Mouse (Mus musculus) frontal cortex, adult (tissue): Measurements from ENCODE around the gene Hcst.

Experiments
- ATAC-seq: cut with Nextera tagmentation; 2 replicates; pipeline ENCODE4 v1.9.2; 2017; ENCODE audit warnings: mild to moderate bottlenecking, moderate library complexity, mixed read lengths; ENCODE audit not compliant: low TSS enrichment

The Hcst gene

DNA sequence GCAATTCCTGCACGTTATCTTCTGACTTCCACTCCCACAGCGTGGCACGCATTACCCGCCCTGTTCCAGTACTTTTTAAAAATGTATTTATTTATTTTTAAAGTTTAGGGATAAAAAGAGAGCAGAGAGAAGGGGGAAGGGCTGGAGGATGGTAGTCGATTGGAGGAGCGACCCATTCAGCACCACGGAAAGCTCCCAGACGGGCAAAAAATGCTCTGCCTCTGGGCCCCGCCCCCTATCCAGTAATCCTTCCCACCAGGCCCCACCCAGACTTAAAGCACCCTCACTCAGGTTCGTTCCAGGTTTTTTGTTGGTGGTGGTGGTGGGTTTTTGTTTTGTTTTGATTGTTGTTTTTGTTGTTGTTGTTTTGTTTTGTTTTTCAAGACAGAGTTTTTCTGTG is 14.6 kb upstream of the Hcst start:
- ATAC-seq: no peak

DNA sequence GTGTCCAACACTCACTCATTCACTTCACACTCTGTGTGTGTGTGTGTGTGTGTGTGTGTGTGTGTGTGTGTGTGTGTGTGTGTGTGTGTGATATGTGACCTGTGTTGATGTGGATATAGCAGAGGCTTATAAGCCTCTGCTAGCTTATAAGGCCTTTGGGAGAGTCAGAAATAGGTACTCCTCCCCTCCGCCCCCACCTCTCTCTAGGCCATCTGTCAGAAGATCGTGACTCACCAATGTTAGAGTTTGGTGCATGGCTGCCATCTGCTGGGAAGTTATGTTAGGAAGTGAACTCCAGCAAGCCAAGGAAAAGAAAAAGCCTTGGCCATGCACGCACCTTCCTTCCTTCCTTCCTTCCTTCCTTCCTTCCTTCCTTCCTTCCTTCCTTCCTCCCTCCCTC is 12.1 kb upstream of the Hcst start:
- peak; percentile 87 for ATAC-seq

DNA sequence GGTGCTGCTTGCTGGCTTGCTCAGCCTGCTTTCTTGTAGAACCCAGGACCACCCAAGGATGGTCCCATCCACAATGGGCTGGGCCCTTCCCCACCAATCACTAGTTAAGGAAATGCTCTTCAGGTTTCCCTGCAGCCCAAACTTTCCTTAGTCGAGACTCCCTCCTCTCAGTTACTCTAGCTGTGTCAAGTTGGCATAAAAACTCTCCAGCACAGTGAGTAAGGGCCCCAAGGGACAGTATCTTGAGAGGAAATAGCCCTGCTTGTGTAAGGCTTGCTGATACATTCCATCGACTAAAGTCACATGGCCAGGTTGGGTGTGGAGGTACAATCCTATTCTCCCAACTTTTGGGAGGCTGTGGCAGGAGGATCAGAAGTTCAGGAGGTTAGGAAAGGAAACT is 10.5 kb upstream of the Hcst start:
- ATAC-seq: no peak

DNA sequence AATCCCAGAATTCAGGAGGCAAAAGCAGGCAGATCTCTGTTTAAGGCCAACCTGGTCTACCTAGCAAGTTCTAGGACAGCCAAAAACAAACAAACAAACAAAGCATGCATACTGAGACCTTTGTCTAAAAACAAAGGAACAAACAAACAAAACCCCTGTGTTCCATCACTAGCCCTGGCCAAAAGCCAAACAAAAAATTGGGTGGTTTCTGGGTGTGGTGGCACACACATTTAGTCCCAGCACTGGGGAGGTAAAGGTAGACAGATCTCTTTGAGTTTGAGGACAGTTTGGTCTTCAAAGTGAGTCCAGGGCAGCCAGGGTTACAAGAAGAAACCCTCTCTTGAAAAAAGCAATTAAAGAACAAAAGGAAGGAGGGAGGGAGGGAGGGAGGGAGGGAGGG is 9.7 kb upstream of the Hcst start:
- ATAC-seq: no peak

GRCm38 (mm10) chr7:30423071-30423641 is 3.5 kb upstream of the Hcst start:
- peak; percentile 62 for ATAC-seq

DNA sequence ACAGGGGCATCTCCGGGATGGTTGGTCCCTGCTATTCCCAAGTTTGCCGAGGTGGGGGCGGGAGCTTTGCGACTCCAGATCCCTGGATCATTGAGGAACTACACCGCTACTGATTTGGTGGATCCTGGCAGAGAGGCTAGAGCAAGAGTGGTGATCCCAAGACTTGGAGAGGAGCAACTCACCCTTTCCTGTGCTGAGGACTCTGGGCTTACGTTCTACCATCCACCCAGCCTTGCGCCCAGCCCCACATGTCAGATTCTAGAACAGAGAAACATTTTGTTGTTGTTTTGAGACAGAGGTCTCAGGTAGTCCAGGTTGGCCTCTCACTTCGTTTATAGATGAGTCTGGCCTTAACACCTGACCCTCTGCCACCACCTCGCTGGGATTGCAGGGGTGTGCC is 2.9 kb upstream of the Hcst start:
- peak; percentile 51 for ATAC-seq

DNA sequence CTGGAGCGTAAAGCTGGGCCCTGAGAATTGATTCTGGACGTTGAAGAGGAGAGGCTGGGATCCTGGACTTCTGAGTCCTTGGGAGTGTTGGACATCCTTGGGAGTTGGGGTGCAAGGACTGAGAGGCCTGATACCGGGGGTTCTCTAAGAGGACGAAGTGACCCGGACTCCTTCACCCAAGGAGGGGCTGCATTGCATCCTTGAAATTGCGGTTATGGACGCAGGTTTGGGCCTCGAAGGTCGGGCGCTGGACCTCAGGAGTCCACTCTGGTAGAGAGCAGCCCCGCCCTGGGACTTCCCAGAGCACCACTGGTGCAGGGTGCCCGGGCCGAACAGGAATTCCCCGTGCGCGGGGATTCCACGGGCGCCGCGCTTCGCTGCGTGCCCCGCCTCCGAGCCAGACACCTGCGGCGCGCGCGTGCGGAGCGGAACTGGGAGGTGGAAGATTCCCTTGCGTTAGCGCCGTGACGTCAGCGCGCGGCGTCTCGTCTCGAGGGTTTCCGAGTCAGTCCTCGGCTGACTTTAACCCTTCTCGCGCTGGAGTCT is 2.3 kb upstream of the Hcst start:
- ATAC-seq: peak; percentile 75

DNA sequence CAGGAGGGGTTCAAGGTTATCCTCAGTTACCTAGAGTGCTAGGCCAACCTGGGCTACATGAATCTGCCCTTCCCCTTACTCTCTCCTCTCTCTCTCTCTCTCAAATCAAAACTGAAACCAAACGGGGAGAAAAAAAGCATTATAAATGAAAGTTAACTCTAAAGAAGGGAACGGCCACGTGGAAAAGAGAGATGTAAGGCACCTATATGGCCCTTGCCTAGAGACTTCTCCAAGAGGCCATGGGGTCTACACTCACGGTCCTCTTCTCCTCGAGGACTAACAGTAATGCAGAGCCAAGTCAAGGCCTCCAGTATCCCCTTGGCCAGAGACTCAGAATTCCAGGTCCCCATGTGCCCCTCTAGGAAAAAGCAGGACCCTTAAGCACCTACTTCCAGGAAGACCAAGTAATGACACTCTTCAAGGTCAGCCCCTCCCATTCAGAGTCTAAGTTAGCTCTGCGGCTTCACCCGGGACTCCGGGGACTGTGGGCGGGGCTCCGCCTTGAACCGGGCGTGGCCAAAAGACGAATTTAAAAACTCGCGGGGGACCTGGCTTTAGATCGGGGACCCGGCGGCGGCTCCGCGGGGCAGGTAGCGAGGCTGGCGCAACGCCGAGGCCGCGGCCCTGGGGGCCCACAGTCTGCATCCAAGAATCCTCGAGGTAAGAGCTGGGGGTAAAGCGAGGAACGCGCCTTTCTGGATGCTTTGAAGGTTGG is 1.7 kb upstream of the Hcst start, which contains the start of gene Nfkbid:
Gene Nfkbid (plus strand): TSS at position 558 of the 715 bp plus-strand sequence.
- no peak for ATAC-seq

DNA sequence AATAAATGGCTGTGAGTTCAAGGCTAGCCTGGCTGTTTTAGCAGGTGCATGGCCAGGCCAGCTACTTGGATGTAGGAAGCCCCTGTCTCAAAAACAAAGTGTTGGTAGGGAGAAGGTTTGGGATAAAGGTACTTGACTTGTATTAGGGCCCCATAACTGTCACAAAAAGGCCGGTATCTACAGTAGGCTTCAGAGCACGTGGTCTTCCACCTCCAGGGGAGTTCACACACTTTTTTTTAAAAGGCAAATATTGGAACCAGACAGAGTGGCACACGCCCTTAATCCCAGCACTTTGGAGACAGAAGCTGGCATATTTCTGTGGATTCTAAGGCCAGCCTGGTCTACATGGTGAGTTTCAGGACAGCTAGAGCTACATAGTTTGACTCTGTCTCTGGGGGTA is 1.0 kb upstream of the Hcst start:
- ATAC-seq: no peak

DNA sequence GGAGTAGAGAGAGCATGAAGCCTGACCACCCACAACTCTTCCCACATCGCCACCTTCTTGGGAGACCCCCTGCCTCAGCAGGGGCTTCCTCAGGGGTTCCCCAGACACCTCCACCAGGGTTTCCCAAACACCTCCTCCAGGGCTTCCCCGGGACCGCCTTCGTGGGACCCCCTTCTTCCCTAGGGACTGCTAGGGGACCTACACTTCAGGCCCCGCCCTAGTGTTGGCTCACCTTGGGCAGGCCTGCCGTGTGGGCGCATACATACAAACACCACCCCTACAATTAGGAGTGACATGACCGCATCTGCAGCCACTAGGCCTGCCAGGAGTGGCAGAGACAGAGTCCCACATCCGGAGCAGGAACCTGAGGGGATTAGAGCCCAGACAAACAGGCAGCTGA is 1.8 kb downstream of the Hcst start:
- no peak for ATAC-seq

DNA sequence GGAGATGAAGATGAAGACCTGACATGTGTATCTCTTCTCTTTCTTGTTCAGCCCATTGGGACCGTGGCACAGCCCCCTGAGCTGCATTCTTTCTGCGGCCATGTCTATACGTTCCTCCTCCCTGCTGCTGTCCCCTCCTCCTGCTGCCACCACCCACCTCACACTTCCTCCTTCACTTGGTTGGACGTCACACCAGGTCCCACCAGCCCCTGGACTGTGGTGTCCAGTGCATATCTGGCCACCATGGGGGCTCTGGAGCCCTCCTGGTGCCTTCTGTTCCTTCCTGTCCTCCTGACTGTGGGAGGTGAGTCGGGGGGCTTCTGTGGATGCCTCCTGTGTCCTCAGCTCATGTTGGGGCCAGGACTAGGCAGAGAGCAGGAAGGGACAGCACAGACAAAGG is 6.1 kb downstream of the Hcst start, which contains the start of gene Tyrobp:
Gene Tyrobp (plus strand): TSS at position 165 of the 400 bp plus-strand sequence.
- no peak for ATAC-seq

- no peak for ATAC-seq
Observed at GRCm38 (mm10) chr7:30412735-30413147, 6.9 kb downstream of the Hcst start.

DNA sequence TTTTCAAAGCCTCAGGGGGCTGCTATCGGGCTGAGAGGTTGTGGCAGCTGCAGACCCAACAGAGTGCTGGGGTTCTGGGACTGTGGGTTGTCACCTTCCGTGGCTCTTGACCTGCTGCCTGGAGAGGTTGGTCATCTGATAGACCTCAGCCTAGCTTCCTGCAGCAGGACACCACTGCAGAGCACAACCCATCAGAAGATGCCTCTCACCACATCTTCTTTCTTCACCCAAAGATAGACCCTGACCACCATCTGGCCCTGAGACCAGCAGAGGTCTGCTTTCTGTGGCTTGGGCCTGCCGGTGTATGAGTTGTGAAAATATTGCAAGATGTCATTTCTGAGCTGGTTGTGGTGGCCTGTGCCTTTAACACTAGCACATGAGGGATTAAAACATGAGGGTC is 8.6 kb downstream of the Hcst start:
- no peak for ATAC-seq

DNA sequence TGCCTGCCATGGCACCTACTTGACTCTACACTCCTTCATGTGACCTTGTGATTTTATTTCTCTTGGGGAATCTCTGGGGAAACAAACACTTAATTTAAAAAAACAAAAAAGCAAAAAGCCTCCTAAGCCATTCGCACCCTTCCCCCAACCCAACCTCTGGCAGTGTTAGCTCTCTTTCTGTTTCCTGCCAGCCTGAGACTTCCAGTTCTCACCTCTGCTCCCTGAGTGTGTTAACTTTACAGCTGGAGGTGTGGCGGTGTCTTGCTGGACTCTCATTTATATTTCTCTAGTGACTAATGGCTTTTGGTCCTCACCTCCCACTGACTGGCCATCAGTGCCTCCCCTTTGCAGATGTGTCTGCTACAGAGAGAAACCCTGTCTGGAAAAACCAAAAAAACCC is 9.9 kb downstream of the Hcst start:
- no peak for ATAC-seq

- no peak for ATAC-seq
Observed at GRCm38 (mm10) chr7:30408639-30409038, 11.0 kb downstream of the Hcst start.

GRCm38 (mm10) chr7:30402343-30402742 is 17.3 kb downstream of the Hcst start:
- ATAC-seq: no peak

DNA sequence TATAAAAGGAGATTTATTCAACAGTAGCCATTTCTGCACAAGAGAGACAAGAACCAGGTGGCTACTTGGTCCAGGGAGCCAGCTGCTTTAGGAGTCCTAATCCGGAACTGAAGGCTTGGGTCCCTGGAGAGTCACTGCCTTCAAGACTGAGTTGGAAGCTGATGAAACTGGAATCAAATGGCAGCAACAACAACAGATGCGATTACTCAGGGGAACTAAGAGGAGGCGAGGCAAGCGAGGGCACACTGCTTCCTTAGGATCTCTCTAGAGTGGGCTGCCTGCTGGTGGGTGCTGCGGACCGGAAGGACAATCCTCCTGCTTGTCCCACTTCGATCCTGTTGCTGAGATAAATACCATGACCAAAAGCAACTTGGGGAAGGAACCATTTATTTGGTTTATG is 20.0 kb downstream of the Hcst start:
- no peak for ATAC-seq

- no peak for ATAC-seq
Observed at GRCm38 (mm10) chr7:30394871-30395270, 24.8 kb downstream of the Hcst start.

DNA sequence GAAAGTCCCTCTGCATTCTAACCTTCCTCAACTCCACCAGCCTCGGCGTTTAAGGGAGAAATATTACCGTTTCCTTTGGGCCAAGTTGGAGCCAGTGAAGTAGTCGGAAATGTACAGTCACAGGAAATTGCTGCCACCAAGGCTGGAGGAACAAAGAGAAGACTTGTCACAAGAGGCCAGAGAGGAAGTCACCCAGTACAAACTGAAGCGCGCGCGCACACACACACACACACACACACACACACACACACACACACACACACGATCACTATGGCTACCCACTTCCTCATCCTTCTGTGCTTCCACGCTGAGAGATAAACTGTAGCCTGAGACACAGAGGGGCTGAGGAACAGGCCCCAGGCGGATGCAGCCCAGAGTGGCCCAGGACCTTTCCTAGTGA is 25.3 kb downstream of the Hcst start:
- ATAC-seq: no peak

GRCm38 (mm10) chr7:30393631-30394030 is 26.0 kb downstream of the Hcst start:
- no peak for ATAC-seq

DNA sequence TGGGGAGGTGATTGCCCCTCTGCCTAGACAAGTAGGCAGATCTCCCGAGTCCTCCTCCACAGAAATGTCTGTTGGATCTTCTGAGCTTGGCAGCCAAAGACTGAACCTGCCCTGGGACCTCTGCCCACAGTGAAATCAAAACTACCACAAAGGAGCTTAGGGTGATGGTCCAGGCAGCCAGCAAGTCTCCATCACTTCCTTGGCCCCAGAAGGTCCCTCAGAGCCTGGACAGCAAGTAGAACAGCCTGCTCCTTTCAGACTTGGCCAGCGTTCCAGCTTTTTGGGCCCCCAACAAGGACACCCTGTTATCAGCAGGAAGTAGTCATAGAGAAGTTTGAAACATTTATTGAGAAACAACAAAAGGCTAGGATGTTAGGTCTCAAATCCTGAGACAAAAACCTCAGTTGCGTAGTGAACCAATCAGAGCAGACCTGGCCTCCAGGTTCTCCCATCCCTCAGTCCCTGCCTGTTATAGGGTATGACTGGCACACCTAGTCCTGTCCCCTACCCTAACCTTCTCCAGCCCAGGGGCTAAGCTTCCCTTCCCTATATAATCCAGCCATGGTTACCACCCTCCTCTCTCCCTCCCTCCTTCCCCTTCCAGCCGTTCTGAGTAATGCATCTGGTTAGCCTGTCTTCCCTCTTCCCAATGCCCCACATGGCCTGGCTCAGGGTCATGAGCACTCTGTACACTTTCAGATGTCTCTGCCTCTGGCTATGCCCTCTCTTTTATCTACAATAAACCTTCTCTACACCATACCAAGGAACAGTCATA is 26.7 kb downstream of the Hcst start:
- no peak for ATAC-seq

GRCm38 (mm10) chr7:30384106-30384505 is 35.5 kb downstream of the Hcst start:
- no peak for ATAC-seq

GRCm38 (mm10) chr7:30380061-30380460 is 39.6 kb downstream of the Hcst start:
- ATAC-seq: no peak
